8 mouse cellular contexts compared by ENCODE assay signal in the genomic region with DNA sequence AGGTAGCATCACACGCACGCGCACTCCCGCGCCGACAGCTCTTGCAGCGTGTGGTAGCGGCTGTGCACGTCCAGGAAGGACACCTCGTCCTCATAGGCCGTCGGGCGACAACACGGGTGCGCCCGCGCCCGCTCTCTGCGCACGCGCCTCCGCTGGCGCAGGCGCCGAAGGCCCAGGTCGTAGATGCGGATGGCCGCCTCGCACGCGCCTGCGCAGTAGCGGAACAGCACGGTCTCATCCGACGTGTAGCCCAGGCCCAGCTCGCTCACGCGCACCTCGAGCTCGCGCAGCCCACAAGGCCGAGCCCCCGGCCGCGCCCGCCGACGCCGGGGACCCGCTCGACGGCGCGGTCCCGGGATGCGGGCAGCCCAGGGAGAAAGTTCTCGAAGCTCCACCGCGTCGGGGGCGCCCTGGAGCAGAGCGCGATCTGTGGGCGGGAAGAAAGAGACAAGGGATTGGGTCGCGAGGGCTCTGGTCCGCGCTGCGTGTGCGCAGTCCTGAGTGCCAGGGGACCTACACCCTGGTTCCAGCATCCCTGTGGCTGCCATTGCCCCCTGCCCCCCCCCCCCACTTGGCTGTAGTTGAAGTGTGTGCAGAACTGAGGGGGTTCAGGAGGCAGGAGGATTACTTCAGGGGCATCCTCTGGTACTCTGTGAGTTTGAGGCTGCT. TPM values are rescaled to one million over a fixed set of nuclear protein-coding genes. Genes with fewer than 3 reads are reported as not detected.
DNase-seq lines count a peak whose midpoint lies in the region; ATAC-seq lines count a peak whose summit lies in the region.

No protein-coding gene starts in this region.

- H3K9me3 ChIP-seq in forebrain, embryonic 15.5 days = no peaks in the 10 kb centered on the region
- no peaks in the 10 kb centered on the region for H3K9me3 ChIP-seq in midbrain, embryonic 13.5 days

- 17% methylated on average over 71 of the region's 71 CpGs for whole genome bisulfite sequencing in forebrain, embryonic 15.5 days
- 23% methylated on average over 71 of the region's 71 CpGs for WGBS in midbrain, embryonic 13.5 days

- ATAC-seq in forebrain, embryonic 15.5 days (replicated peaks) = peak; percentile 85
- ATAC-seq in midbrain, embryonic 13.5 days = peak; percentile 82
- ATAC-seq in erythroid progenitor cell, adult 5-6 weeks (replicated peaks; ENCODE audit: low FRiP score, poor library complexity, severe bottlenecking) = no peak

- no peak overlapping the region for H3K27ac ChIP-seq in forebrain, embryonic 15.5 days (replicated peaks)
- H3K27ac ChIP-seq in midbrain, embryonic 13.5 days = no peak overlapping the region

- H3K27me3 ChIP-seq in forebrain, embryonic 15.5 days = peaks cover 45% of the 10 kb centered on the region
- H3K27me3 ChIP-seq in midbrain, embryonic 13.5 days = peaks cover 72% of the 10 kb centered on the region

- peak; percentile 46 for DNase-seq in urinary bladder, postnatal 14 days (ENCODE audit: low spot score)
- DNase-seq in urinary bladder, postnatal 25 days (ENCODE audit: low spot score) = no peak
- peak; percentile 40 to 81 for DNase-seq in kidney, postnatal 25 days
- DNase-seq in gastrocnemius, postnatal 14 days = no peak
- no peak for DNase-seq in spleen, postnatal 4 days (ENCODE audit: low spot score in 2 of 2)

- intact Hi-C loops in gastrocnemius, postnatal 14 days (cut with DNase I; ENCODE audit: low total_unique reads) = no loop called here

- H3K9ac ChIP-seq in forebrain, embryonic 15.5 days (replicated peaks) = no peak overlapping the region; the same call in 1 of the 2 replicates
- H3K9ac ChIP-seq in midbrain, embryonic 13.5 days (replicated peaks) = no peak overlapping the region

- peak overlapping the region; percentile 40 for H3K4me3 ChIP-seq in forebrain, embryonic 15.5 days
- H3K4me3 ChIP-seq in midbrain, embryonic 13.5 days (replicated peaks) = peak overlapping the region; percentile 28

- H3K4me2 ChIP-seq in forebrain, embryonic 15.5 days (replicated peaks) = peak overlapping the region; percentile 55
- H3K4me2 ChIP-seq in midbrain, embryonic 13.5 days (replicated peaks) = peak overlapping the region; percentile 46

- no peaks in the 10 kb centered on the region for H3K36me3 ChIP-seq in forebrain, embryonic 15.5 days
- no peaks in the 10 kb centered on the region for H3K36me3 ChIP-seq in midbrain, embryonic 13.5 days

- H3K4me1 ChIP-seq in forebrain, embryonic 15.5 days = no peaks in the 10 kb centered on the region
- peaks cover under 1% of the 10 kb centered on the region; the same call in 1 of the 2 replicates for H3K4me1 ChIP-seq in midbrain, embryonic 13.5 days (replicated peaks)

RNA-seq across cellular contexts. Expression of gene Nrtn, which starts 5.8 kb away (rescaled TPM):
- 0.97 and 1.2 TPM in 2 replicates for polyA plus RNA-seq in forebrain, embryonic 15.5 days (2015; fragmentation: Nextera tagmentation; extraction: Ambion mirVana)
- polyA plus RNA-seq in midbrain, embryonic 13.5 days (2015; fragmentation: Nextera tagmentation; extraction: Ambion mirVana) = 2.9 and 4.0 TPM in 2 replicates
- not detected in 2 replicates for total RNA-seq in erythroid progenitor cell, adult 5-6 weeks (2015; ENCODE audit: low replicate concordance)
- not detected in 2 replicates for total RNA-seq in erythroid progenitor cell, adult 5-6 weeks (2017; ENCODE audit: low replicate concordance)
- 1 to 10 TPM in 1 of 2 experiments, under 1 TPM in 1; 0.47 to 1.4 TPM for total RNA-seq in gastrocnemius, postnatal 14 days (2021)

RNA-seq across cellular contexts. Expression of gene Dus3l, which starts 13.0 kb away (rescaled TPM):
- 72.1 and 74.3 TPM in 2 replicates for polyA plus RNA-seq in forebrain, embryonic 15.5 days (2015; fragmentation: Nextera tagmentation; extraction: Ambion mirVana)
- polyA plus RNA-seq in midbrain, embryonic 13.5 days (2015; fragmentation: Nextera tagmentation; extraction: Ambion mirVana) = 63.7 TPM in 2 replicates
- 6.5 and 7.1 TPM in 2 replicates for total RNA-seq in erythroid progenitor cell, adult 5-6 weeks (2015; ENCODE audit: low replicate concordance)
- total RNA-seq in erythroid progenitor cell, adult 5-6 weeks (2017; ENCODE audit: low replicate concordance) = 3.0 and 5.4 TPM in 2 replicates
- total RNA-seq in gastrocnemius, postnatal 14 days (2021) = 10 to 100 TPM; 12.9 to 13.2 TPM

RNA-seq across cellular contexts. Expression of gene Prr22, which starts 18.5 kb away (rescaled TPM):
- polyA plus RNA-seq in forebrain, embryonic 15.5 days (2015; fragmentation: Nextera tagmentation; extraction: Ambion mirVana) = 0.66 and 0.73 TPM in 2 replicates
- 1.7 and 1.9 TPM in 2 replicates for polyA plus RNA-seq in midbrain, embryonic 13.5 days (2015; fragmentation: Nextera tagmentation; extraction: Ambion mirVana)
- not detected in 2 replicates for total RNA-seq in erythroid progenitor cell, adult 5-6 weeks (2015; ENCODE audit: low replicate concordance)
- not detected in 2 replicates for total RNA-seq in erythroid progenitor cell, adult 5-6 weeks (2017; ENCODE audit: low replicate concordance)
- total RNA-seq in gastrocnemius, postnatal 14 days (2021) = under 1 TPM in 1 of 2 experiments, not detected in 1; 0.14 TPM

RNA-seq across cellular contexts. Expression of gene Vmac, which starts 33.7 kb away (rescaled TPM):
- 18.4 and 20.3 TPM in 2 replicates for polyA plus RNA-seq in forebrain, embryonic 15.5 days (2015; fragmentation: Nextera tagmentation; extraction: Ambion mirVana)
- polyA plus RNA-seq in midbrain, embryonic 13.5 days (2015; fragmentation: Nextera tagmentation; extraction: Ambion mirVana) = 15.5 and 18.2 TPM in 2 replicates
- total RNA-seq in erythroid progenitor cell, adult 5-6 weeks (2015; ENCODE audit: low replicate concordance) = 2.1 and 2.2 TPM in 2 replicates
- total RNA-seq in erythroid progenitor cell, adult 5-6 weeks (2017; ENCODE audit: low replicate concordance) = not detected in 2 replicates
- 1 to 10 TPM; 5.4 to 5.8 TPM for total RNA-seq in gastrocnemius, postnatal 14 days (2021)

RNA-seq across cellular contexts. Expression of gene Ndufa11, which starts 34.0 kb away (rescaled TPM):
- 425 and 444 TPM in 2 replicates for polyA plus RNA-seq in forebrain, embryonic 15.5 days (2015; fragmentation: Nextera tagmentation; extraction: Ambion mirVana)
- polyA plus RNA-seq in midbrain, embryonic 13.5 days (2015; fragmentation: Nextera tagmentation; extraction: Ambion mirVana) = 465 and 479 TPM in 2 replicates
- 46.5 and 90.1 TPM in 2 replicates for total RNA-seq in erythroid progenitor cell, adult 5-6 weeks (2015; ENCODE audit: low replicate concordance)
- total RNA-seq in erythroid progenitor cell, adult 5-6 weeks (2017; ENCODE audit: low replicate concordance) = 54.2 and 67.9 TPM in 2 replicates
- 100 to 1,000 TPM; 433 to 458 TPM for total RNA-seq in gastrocnemius, postnatal 14 days (2021)

Comparison
In these comparisons a context has a peak if more than half of its experiments do, and no peak if none do; other contexts are left out.
1. DNase-seq: peak in urinary bladder, postnatal 14 days (single experiment) and kidney, postnatal 25 days (2 of 2); none in urinary bladder, postnatal 25 days (single experiment), gastrocnemius, postnatal 14 days (single experiment) and spleen, postnatal 4 days (0 of 2).